ENCODE assay signal across 8 mouse cellular contexts in the genomic region with DNA sequence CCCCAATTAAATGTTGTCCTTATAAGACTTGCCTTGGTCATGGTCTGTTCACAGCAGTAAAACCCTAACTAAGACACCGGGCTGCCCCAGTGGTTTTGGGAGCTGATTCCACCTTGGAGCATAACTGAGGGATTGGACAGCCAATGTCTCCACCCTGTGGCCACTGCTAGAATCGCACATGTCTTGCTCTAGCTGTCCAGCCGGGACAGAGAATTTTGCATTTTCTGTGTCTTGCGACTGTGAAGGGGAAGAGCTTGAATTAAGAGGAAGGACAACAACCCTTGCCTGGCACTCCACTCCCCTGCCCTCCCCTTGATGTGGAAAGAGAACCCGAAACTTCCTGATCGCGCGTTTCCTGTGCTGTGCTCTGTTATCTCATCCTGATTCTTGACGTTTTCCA. TPM values are rescaled to one million over a fixed set of nuclear protein-coding genes. Genes with fewer than 3 reads are reported as not detected.
DNase-seq lines count a peak whose midpoint lies in the region; ATAC-seq lines count a peak whose summit lies in the region.

No protein-coding gene starts in this region.

- peak; percentile 73 for DNase-seq in R1 (ENCODE audit: low read depth, low spot score)
- DNase-seq in cerebellum, adult 8-10 months, result peak; percentile 85
- DNase-seq in frontal cortex, adult 2 months (ENCODE audit: extremely low spot score in 1 of 2, low spot score in 1 of 2), result peak; percentile 49 to 92
- peak; percentile 39 for DNase-seq in hindlimb bud, embryonic 11.5 days (ENCODE audit: extremely low spot score, low read depth, low spot score)
- DNase-seq in left cerebral cortex, adult 9 months (ENCODE audit: low spot score in 2 of 2), result peak; percentile 16 to 89
- DNase-seq in mesoderm, embryonic 11.5 days (ENCODE audit: low read depth, low spot score), result peak; percentile 80
- peak; percentile 85 for DNase-seq in right cerebral cortex, postnatal 4 days

- no peak for ATAC-seq in inflammation-experienced regulatory T-cells, adult 6 months

RNA-seq across cellular contexts. Expression of gene Cd300lb, which starts 21.3 kb away (rescaled TPM):
- polyA plus RNA-seq in frontal cortex, adult 2 months (2012; rRNA removed), result 0.22 and 0.59 TPM in 2 replicates
- not detected for polyA plus RNA-seq in inflammation-experienced regulatory T-cells, adult 6 months (2017; shearing (Covaris generic))

RNA-seq across cellular contexts. Expression of gene Cd300a, which starts 23.0 kb away (rescaled TPM):
- 0.54 and 0.57 TPM in 2 replicates for polyA plus RNA-seq in frontal cortex, adult 2 months (2012; rRNA removed)
- polyA plus RNA-seq in inflammation-experienced regulatory T-cells, adult 6 months (2017; shearing (Covaris generic)), result under 1 TPM; 0.12 to 0.75 (median 0.27) TPM

RNA-seq across cellular contexts. Expression of gene Cd300c, which starts 56.1 kb away (rescaled TPM):
- not detected in 2 replicates for polyA plus RNA-seq in frontal cortex, adult 2 months (2012; rRNA removed)
- polyA plus RNA-seq in inflammation-experienced regulatory T-cells, adult 6 months (2017; shearing (Covaris generic)), result not detected
